Mouse (Mus musculus) adrenal gland, adult 2 months (tissue): Measurements from ENCODE around the gene Dpp4. TPM values are rescaled to one million over a fixed set of nuclear protein-coding genes. Genes with fewer than 3 reads are reported as not detected.

Experiments
- DNase-seq: peaks from one replicate; pipeline ENCODE4 v3.0.0; 2021
- polyA plus RNA-seq: library from polyadenylated mRNA; depleted of rRNA; stranded (reverse); fragments of >200 nt; gene quantifications from 2 replicates; pipeline ENCODE4 v1.2.3, GENCODE M21; 2012
- total RNA-seq, 2 experiments: library from RNA; stranded (reverse); gene quantifications; 2 replicates each; pipeline ENCODE4 v1.2.3; 2021

The Dpp4 gene
- total and polyA plus RNA-seq, 3 experiments, result 0.31 to 3.5 (median 3.1) TPM

- no peak for DNase-seq
Measured at GRCm38 (mm10) chr2:62362211-62362610, 49.8 kb downstream of the Dpp4 start.

GRCm38 (mm10) chr2:62361514-62361913 is 50.5 kb downstream of the Dpp4 start:
- no peak for DNase-seq

GRCm38 (mm10) chr2:62360872-62361271 is 51.2 kb downstream of the Dpp4 start:
- DNase-seq, result no peak

- no peak for DNase-seq
Measured at GRCm38 (mm10) chr2:62357259-62357658, 54.8 kb downstream of the Dpp4 start.

- DNase-seq, result no peak
Measured at GRCm38 (mm10) chr2:62356606-62357005, 55.4 kb downstream of the Dpp4 start.

GRCm38 (mm10) chr2:62355766-62356165 is 56.3 kb downstream of the Dpp4 start:
- no peak for DNase-seq

- no peak for DNase-seq
Measured at GRCm38 (mm10) chr2:62352035-62352434, 60.0 kb downstream of the Dpp4 start.

- DNase-seq, result no peak
Measured at GRCm38 (mm10) chr2:62347762-62348161, 64.3 kb downstream of the Dpp4 start.

GRCm38 (mm10) chr2:62346771-62347170 is 65.3 kb downstream of the Dpp4 start:
- DNase-seq, result no peak

- DNase-seq, result no peak
Measured at GRCm38 (mm10) chr2:62344367-62344766, 67.7 kb downstream of the Dpp4 start.

GRCm38 (mm10) chr2:62341734-62342128 is 70.3 kb downstream of the Dpp4 start:
- no peak for DNase-seq

- DNase-seq, result no peak
Measured at GRCm38 (mm10) chr2:62341061-62341733, 70.8 kb downstream of the Dpp4 start.

GRCm38 (mm10) chr2:62339222-62339944 is 72.6 kb downstream of the Dpp4 start:
- no peak for DNase-seq

- no peak for DNase-seq
Measured at GRCm38 (mm10) chr2:62337086-62337485, 74.9 kb downstream of the Dpp4 start.

- no peak for DNase-seq
Measured at GRCm38 (mm10) chr2:62334397-62335243, 77.4 kb downstream of the Dpp4 start.

- DNase-seq, result no peak
Measured at GRCm38 (mm10) chr2:62332465-62332864, 79.6 kb downstream of the Dpp4 start.

GRCm38 (mm10) chr2:62331913-62332312 is 80.1 kb downstream of the Dpp4 start:
- no peak for DNase-seq

- DNase-seq, result no peak
Measured at GRCm38 (mm10) chr2:62325388-62325787, 86.6 kb downstream of the Dpp4 start.

GRCm38 (mm10) chr2:62323078-62323637 is 88.9 kb downstream of the Dpp4 start:
- no peak for DNase-seq

- no peak for DNase-seq
Measured at GRCm38 (mm10) chr2:62319489-62319888, 92.5 kb downstream of the Dpp4 start.

- no peak for DNase-seq
Measured at GRCm38 (mm10) chr2:62316930-62317329, 95.1 kb downstream of the Dpp4 start.

GRCm38 (mm10) chr2:62307477-62307876 is 104.6 kb downstream of the Dpp4 start:
- DNase-seq, result no peak
